Mouse (Mus musculus): ENCODE data around the gene Gng4. TPM values are rescaled to one million over a fixed set of nuclear protein-coding genes. Genes with fewer than 3 reads are reported as not detected.

Gng4 gene
- total and polyA plus RNA-seq, 2 experiments from 2014 or later, result 0.22 TPM; not detected in 1

- H3K9ac ChIP-seq (replicated peaks; ENCODE audit: low read depth, low read length), result no peak overlapping the region
- ATAC-seq (ENCODE audit: insufficient read depth, low read depth), result no peak
- no peak overlapping the region for H3K4me2 ChIP-seq (ENCODE audit: low read depth, low read length)
- 75% methylated on average over 7 of the region's 7 CpGs for WGBS
- no peak for TF ChIP-seq EP300 (IDR thresholded peaks at IDR 0.05; ENCODE audit: low read depth)
- no peak for TF ChIP-seq CTCF (IDR thresholded peaks at IDR 0.05; ENCODE audit: low read depth)
- no peak for DNase-seq (ENCODE audit: low spot score)
- H3K9me3 ChIP-seq (replicated peaks; ENCODE audit: control insufficient read depth, low read length), result no peaks in the 10 kb centered on the region
- no peaks in the 10 kb centered on the region for H3K27me3 ChIP-seq (ENCODE audit: control insufficient read depth, insufficient read depth, low read length)
- no peak overlapping the region for H3K4me3 ChIP-seq (ENCODE audit: low read depth, low read length)
- H3K36me3 ChIP-seq (replicated peaks; ENCODE audit: control insufficient read depth, insufficient read depth, low read length), result no peaks in the 10 kb centered on the region
- H3K4me1 ChIP-seq (ENCODE audit: control insufficient read depth, insufficient read depth), result no peaks in the 10 kb centered on the region
- no peak overlapping the region for H3K27ac ChIP-seq (ENCODE audit: low read depth)
Measured at GRCm38 (mm10) chr13:13810885-13811284, 27.0 kb downstream of the Gng4 start.

GRCm38 (mm10) chr13:13818696-13819095 is 34.8 kb downstream of the Gng4 start:
- H3K9me3 ChIP-seq (replicated peaks; ENCODE audit: control insufficient read depth, low read length), result no peaks in the 10 kb centered on the region
- WGBS, result 61% methylated on average over 3 of the region's 3 CpGs

GRCm38 (mm10) chr13:13820234-13821123 is 36.6 kb downstream of the Gng4 start:
- Histone ChIP-seq H3K27ac (ENCODE audit: low read depth) (no peak overlapping the region), H3K9ac (replicated peaks; ENCODE audit: low read depth, low read length) (no peak overlapping the region), H3K36me3 (replicated peaks; ENCODE audit: control insufficient read depth, insufficient read depth, low read length) (no peaks in the 10 kb centered on the region), H3K27me3 (ENCODE audit: control insufficient read depth, insufficient read depth, low read length) (no peaks in the 10 kb centered on the region), H3K4me2 (ENCODE audit: low read depth, low read length) (no peak overlapping the region), H3K9me3 (replicated peaks; ENCODE audit: control insufficient read depth, low read length) (no peaks in the 10 kb centered on the region), H3K4me1 (ENCODE audit: control insufficient read depth, insufficient read depth) (no peaks in the 10 kb centered on the region), H3K4me3 (ENCODE audit: low read depth, low read length) (no peak overlapping the region)
- WGBS, result 63% methylated on average over 7 of the region's 7 CpGs
- ATAC-seq (ENCODE audit: insufficient read depth, low read depth) (no peak), DNase-seq (ENCODE audit: low spot score) (no peak)
- no peak for TF ChIP-seq CTCF (IDR thresholded peaks at IDR 0.05; ENCODE audit: low read depth)
- no peak for TF ChIP-seq EP300 (IDR thresholded peaks at IDR 0.05; ENCODE audit: low read depth)

More at GRCm38 (mm10) chr13:13818696-13819095, 34.8 kb downstream of the Gng4 start:
- Histone ChIP-seq H3K27me3 (ENCODE audit: control insufficient read depth, insufficient read depth, low read length) (no peaks in the 10 kb centered on the region), H3K36me3 (replicated peaks; ENCODE audit: control insufficient read depth, insufficient read depth, low read length) (no peaks in the 10 kb centered on the region), H3K4me2 (ENCODE audit: low read depth, low read length) (no peak overlapping the region), H3K9ac (replicated peaks; ENCODE audit: low read depth, low read length) (no peak overlapping the region), H3K27ac (ENCODE audit: low read depth) (no peak overlapping the region), H3K4me1 (ENCODE audit: control insufficient read depth, insufficient read depth) (no peaks in the 10 kb centered on the region), H3K4me3 (ENCODE audit: low read depth, low read length) (no peak overlapping the region)
- no peak for TF ChIP-seq CTCF (IDR thresholded peaks at IDR 0.05; ENCODE audit: low read depth)
- TF ChIP-seq EP300 (IDR thresholded peaks at IDR 0.05; ENCODE audit: low read depth), result no peak
- DNase-seq (ENCODE audit: low spot score) (no peak), ATAC-seq (ENCODE audit: insufficient read depth, low read depth) (no peak)

GRCm38 (mm10) chr13:13824946-13825345 is 41.1 kb downstream of the Gng4 start:
- H3K4me3 ChIP-seq (ENCODE audit: low read depth, low read length), result no peak overlapping the region
- no peak overlapping the region for H3K9ac ChIP-seq (replicated peaks; ENCODE audit: low read depth, low read length)
- no peak for ATAC-seq (ENCODE audit: insufficient read depth, low read depth)
- no peak overlapping the region for H3K27ac ChIP-seq (ENCODE audit: low read depth)
- no peak overlapping the region for H3K4me2 ChIP-seq (ENCODE audit: low read depth, low read length)
- no peaks in the 10 kb centered on the region for H3K4me1 ChIP-seq (ENCODE audit: control insufficient read depth, insufficient read depth)
- no peaks in the 10 kb centered on the region for H3K27me3 ChIP-seq (ENCODE audit: control insufficient read depth, insufficient read depth, low read length)
- H3K9me3 ChIP-seq (replicated peaks; ENCODE audit: control insufficient read depth, low read length), result no peaks in the 10 kb centered on the region
- no peaks in the 10 kb centered on the region for H3K36me3 ChIP-seq (replicated peaks; ENCODE audit: control insufficient read depth, insufficient read depth, low read length)
- 78% methylated on average over 7 of the region's 7 CpGs for WGBS
- no peak for DNase-seq (ENCODE audit: low spot score)
- TF ChIP-seq CTCF (IDR thresholded peaks at IDR 0.05; ENCODE audit: low read depth) (no peak), EP300 (IDR thresholded peaks at IDR 0.05; ENCODE audit: low read depth) (no peak)

- WGBS, result 72% methylated on average over 6 of the region's 6 CpGs
Measured at GRCm38 (mm10) chr13:13826533-13826932, 42.7 kb downstream of the Gng4 start.

More at GRCm38 (mm10) chr13:13826533-13826932, 42.7 kb downstream of the Gng4 start:
- no peak overlapping the region for H3K9ac ChIP-seq (replicated peaks; ENCODE audit: low read depth, low read length)
- no peaks in the 10 kb centered on the region for H3K9me3 ChIP-seq (replicated peaks; ENCODE audit: control insufficient read depth, low read length)
- H3K36me3 ChIP-seq (replicated peaks; ENCODE audit: control insufficient read depth, insufficient read depth, low read length), result no peaks in the 10 kb centered on the region
- H3K4me1 ChIP-seq (ENCODE audit: control insufficient read depth, insufficient read depth), result no peaks in the 10 kb centered on the region
- no peaks in the 10 kb centered on the region for H3K27me3 ChIP-seq (ENCODE audit: control insufficient read depth, insufficient read depth, low read length)
- no peak for DNase-seq (ENCODE audit: low spot score)
- H3K4me3 ChIP-seq (ENCODE audit: low read depth, low read length), result no peak overlapping the region
- no peak for ATAC-seq (ENCODE audit: insufficient read depth, low read depth)
- no peak overlapping the region for H3K4me2 ChIP-seq (ENCODE audit: low read depth, low read length)
- no peak overlapping the region for H3K27ac ChIP-seq (ENCODE audit: low read depth)
- no peak for TF ChIP-seq CTCF (IDR thresholded peaks at IDR 0.05; ENCODE audit: low read depth)
